Mouse (Mus musculus): ENCODE results near the gene Rbfox3. TPM values are rescaled to one million over a fixed set of nuclear protein-coding genes. Genes with fewer than 3 reads are reported as not detected.

Rbfox3 gene
- polyA plus RNA-seq, 1 experiment from 2014 or later: not detected

DNA sequence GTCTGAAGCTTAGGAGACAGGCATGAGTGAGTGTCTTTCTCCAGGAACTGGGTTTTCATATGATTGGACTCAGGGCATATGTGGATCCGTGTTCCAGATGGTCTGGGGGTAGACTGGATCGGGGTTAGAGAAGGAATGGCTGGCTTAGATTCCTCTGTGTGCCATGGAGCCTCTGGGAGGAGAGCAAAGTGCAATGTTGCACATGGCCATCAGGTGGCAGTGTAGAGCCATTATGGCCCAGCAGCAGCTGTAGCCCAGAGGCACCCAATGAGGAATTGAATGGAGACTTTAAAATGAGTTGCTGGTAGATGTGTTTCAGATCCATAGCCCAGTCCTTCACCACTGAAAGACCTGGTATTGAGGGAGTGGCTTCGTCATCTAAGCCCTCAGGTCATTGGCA is 465.6 kb downstream of the Rbfox3 start:
- 13% methylated on average over 3 of the region's 3 CpGs for WGBS (ENCODE audit: missing documents)
- Histone ChIP-seq H3K27ac (no peak overlapping the region), H3K4me3 (ENCODE audit: inconsistent target) (no peak overlapping the region)

GRCm38 (mm10) chr11:118443201-118443970 is 468.0 kb downstream of the Rbfox3 start:
- H3K36me3 ChIP-seq (ENCODE audit: inconsistent target): no peaks in the 10 kb centered on the region
- WGBS (ENCODE audit: missing documents): 38% methylated on average over 11 of the region's 11 CpGs
- H3K4me3 ChIP-seq (ENCODE audit: inconsistent target): no peak overlapping the region
- no peak overlapping the region for H3K27ac ChIP-seq
- H3K79me2 ChIP-seq (ENCODE audit: inconsistent target): no peaks in the 10 kb centered on the region

More for the DNA sequence above, 465.6 kb downstream of the Rbfox3 start:
- H3K79me2 ChIP-seq (ENCODE audit: inconsistent target): no peaks in the 10 kb centered on the region
- no peaks in the 10 kb centered on the region for H3K36me3 ChIP-seq (ENCODE audit: inconsistent target)

DNA sequence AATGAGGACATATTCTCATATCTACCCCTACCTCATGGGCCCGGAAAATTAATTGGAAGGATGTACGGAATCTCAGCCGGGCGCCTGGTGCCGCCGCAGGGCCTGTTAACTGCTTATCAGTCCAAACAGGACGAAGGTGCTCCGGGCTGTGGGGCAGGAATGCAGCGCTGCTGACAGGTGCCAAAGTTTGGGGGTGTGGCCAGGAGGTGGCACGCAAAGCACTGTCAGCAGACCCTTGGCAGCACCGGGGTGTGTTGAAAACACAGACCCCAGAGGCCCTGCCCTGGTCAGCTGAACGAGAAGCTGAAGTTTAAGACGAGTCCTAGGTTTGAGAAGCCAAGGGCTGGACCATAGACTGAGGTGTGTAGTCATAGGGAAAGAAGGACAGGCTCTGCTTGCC is 468.7 kb downstream of the Rbfox3 start:
- no peak overlapping the region for H3K27ac ChIP-seq
- 87% methylated on average over 13 of the region's 13 CpGs for WGBS (ENCODE audit: missing documents)
- no peaks in the 10 kb centered on the region for H3K79me2 ChIP-seq (ENCODE audit: inconsistent target)
- H3K4me3 ChIP-seq (ENCODE audit: inconsistent target): no peak overlapping the region
- H3K36me3 ChIP-seq (ENCODE audit: inconsistent target): no peaks in the 10 kb centered on the region

Other genes with a start within 250 kb of the Rbfox3 start
- not detected in 3 replicates for gene Enpp7, start 76.6 kb upstream of the Rbfox3 start, polyA plus RNA-seq (2018)
- gene Cbx2, start 111.4 kb upstream of the Rbfox3 start, polyA plus RNA-seq (2018): 1.3 to 1.8 TPM (median 1.5 TPM) in 3 replicates
- gene Cbx8, start 129.4 kb upstream of the Rbfox3 start, polyA plus RNA-seq (2018): 3.4 to 4.0 TPM (median 3.6 TPM) in 3 replicates
- gene Cbx4, start 174.6 kb upstream of the Rbfox3 start, polyA plus RNA-seq (2018): 7.4 to 14.3 TPM (median 12.7 TPM) in 3 replicates